Mouse (Mus musculus): ENCODE measurements at regions not wholly inside any gene's neighbourhood (a gene's known extent, or its start where the extent isn't known, plus 50 kb on each side); places are given as distances from the start of the nearest gene placed in this dataset.

- TF ChIP-seq POLR2A (IDR thresholded peaks at IDR 0.05; ENCODE audit: low read depth, low read length) (no peak), CTCF (IDR thresholded peaks at IDR 0.05; ENCODE audit: borderline replicate concordance, insufficient read depth, low read length) (no peak)
Measured at GRCm38 (mm10) chr13:31468983-31469382, 87.0 kb upstream of the Foxq1 start.
